10 mouse cellular contexts compared by ENCODE assay signal in genomic region chr7:37342613-37343012, GRCm38 (mm10).
DNase-seq lines count a peak whose midpoint lies in the region; ATAC-seq and TF ChIP-seq lines count a peak whose summit lies in the region.
"Had no signal": no experiment of that assay in that cellular context is flagged by ENCODE, and none has a peak within 500 bp of the region (broad histone marks: within the 10 kb centered on the region; RNA-seq: fewer than 3 reads in every experiment).

No protein-coding gene starts in this region.

- no peaks in the 10 kb centered on the region for H3K36me3 ChIP-seq in heart, postnatal 0 days (replicated peaks; ENCODE audit: control insufficient read depth, insufficient read depth, low read length)
- no peaks in the 10 kb centered on the region for H3K36me3 ChIP-seq in heart, adult 2 months (ENCODE audit: control insufficient read depth, insufficient read depth, low read length)
- H3K36me3 ChIP-seq in forebrain, embryonic 15.5 days, result no peaks in the 10 kb centered on the region
- H3K36me3 ChIP-seq in midbrain, embryonic 11.5 days (ENCODE audit: control insufficient read depth, insufficient read depth, low read length), result no peaks in the 10 kb centered on the region

- 0 out of 2 replicates have a peak overlapping the region, but pooled peaks have one; percentile 15 for H3K9ac ChIP-seq in heart, postnatal 0 days (replicated peaks; ENCODE audit: low read depth, low read length)
- no peak overlapping the region for H3K9ac ChIP-seq in heart, adult 2 months (ENCODE audit: low read depth, low read length)
- H3K9ac ChIP-seq in forebrain, embryonic 15.5 days (replicated peaks), result peak overlapping the region; percentile 51; the same call in 1 of the 2 replicates
- H3K9ac ChIP-seq in midbrain, embryonic 11.5 days (ENCODE audit: low read length), result 0 out of 2 replicates have a peak overlapping the region, but pooled peaks have one; percentile 0

- no peak for TF ChIP-seq CTCF in heart, postnatal 0 days (IDR thresholded peaks at IDR 0.05; ENCODE audit: low read depth)
- no peak for TF ChIP-seq CTCF in heart, adult 2 months (IDR thresholded peaks at IDR 0.05)

- H3K27me3 ChIP-seq in heart, postnatal 0 days (ENCODE audit: control insufficient read depth, insufficient read depth, low read length), result peaks cover 45% of the 10 kb centered on the region
- peaks cover 5% of the 10 kb centered on the region for H3K27me3 ChIP-seq in heart, adult 2 months (ENCODE audit: control insufficient read depth, insufficient read depth, low read length)
- no peaks in the 10 kb centered on the region for H3K27me3 ChIP-seq in forebrain, embryonic 15.5 days
- peaks cover 2% of the 10 kb centered on the region for H3K27me3 ChIP-seq in midbrain, embryonic 11.5 days (ENCODE audit: control insufficient read depth, insufficient read depth, low read length)

- TF ChIP-seq POLR2A in heart, adult 2 months (IDR thresholded peaks at IDR 0.05; ENCODE audit: insufficient read depth, low read depth, low read length), result no peak

- H3K4me3 ChIP-seq in heart, postnatal 0 days (ENCODE audit: low read depth, low read length), result peak overlapping the region; percentile 33; the same call in 1 of the 2 replicates
- H3K4me3 ChIP-seq in heart, adult 2 months, result no peak overlapping the region
- peak overlapping the region; percentile 39 for H3K4me3 ChIP-seq in forebrain, embryonic 15.5 days
- H3K4me3 ChIP-seq in midbrain, embryonic 11.5 days (ENCODE audit: low read depth, low read length), result no peak overlapping the region; the same call in 1 of the 2 replicates

- 0 out of 2 replicates have a peak, but pooled peaks cover 4% of the 10 kb centered on the region for H3K4me1 ChIP-seq in heart, postnatal 0 days (ENCODE audit: control insufficient read depth, insufficient read depth)
- H3K4me1 ChIP-seq in heart, adult 2 months (ENCODE audit: control insufficient read depth, insufficient read depth, low read length), result no peaks in the 10 kb centered on the region
- H3K4me1 ChIP-seq in forebrain, embryonic 15.5 days, result peaks cover 40% of the 10 kb centered on the region
- peaks cover 27% of the 10 kb centered on the region for H3K4me1 ChIP-seq in midbrain, embryonic 11.5 days (ENCODE audit: control insufficient read depth, insufficient read depth, low read length)

- no peak for ATAC-seq in heart, postnatal 0 days (ENCODE audit: insufficient read depth, low read depth)
- ATAC-seq in forebrain, embryonic 15.5 days (replicated peaks), result no peak
- ATAC-seq in midbrain, embryonic 11.5 days (ENCODE audit: low FRiP score), result 0 out of 2 replicates have a peak, but pooled peaks have one; percentile 41

- H3K27ac ChIP-seq in heart, postnatal 0 days (ENCODE audit: low read depth), result no peak overlapping the region
- H3K27ac ChIP-seq in heart, adult 2 months, result no peak overlapping the region
- H3K27ac ChIP-seq in forebrain, embryonic 15.5 days (replicated peaks), result no peak overlapping the region
- no peak overlapping the region for H3K27ac ChIP-seq in midbrain, embryonic 11.5 days (ENCODE audit: low read depth, low read length)

- TF ChIP-seq EP300 in heart, postnatal 0 days (IDR thresholded peaks at IDR 0.05; ENCODE audit: low read depth), result no peak
- TF ChIP-seq EP300 in heart, adult 2 months (IDR thresholded peaks at IDR 0.05; ENCODE audit: insufficient read depth, low read depth, low read length), result no peak

- 16% methylated on average over 11 of the region's 11 CpGs for WGBS in heart, postnatal 0 days
- 19% methylated on average over 11 of the region's 11 CpGs for WGBS in heart, adult 2 months
- WGBS in forebrain, embryonic 15.5 days, result 14% methylated on average over 11 of the region's 11 CpGs
- WGBS in midbrain, embryonic 11.5 days, result 23% methylated on average over 11 of the region's 11 CpGs

- DNase-seq in heart, postnatal 0 days (ENCODE audit: low spot score), result no peak
- DNase-seq in heart, adult 2 months, result no peak
- DNase-seq in cerebellum, adult 9-11 months, result peak; percentile 68
- DNase-seq in midbrain, embryonic 11.5 days (ENCODE audit: low spot score, missing footprints), result peak; percentile 93
- no peak for DNase-seq in adrenal gland, postnatal 14 days
- DNase-seq in urinary bladder, postnatal 36 days (ENCODE audit: low spot score in 2 of 2), result no peak
- DNase-seq in layer of hippocampus, adult 8-10 months (ENCODE audit: low spot score in 2 of 2), result no peak
- DNase-seq: kidney, adult 9 months; thymus, postnatal 4 days had no signal

- no peaks in the 10 kb centered on the region for H3K79me2 ChIP-seq in heart, adult 2 months (replicated peaks; ENCODE audit: control insufficient read depth, insufficient read depth, low read length)

- peak overlapping the region; percentile 57 for H3K4me2 ChIP-seq in heart, postnatal 0 days (ENCODE audit: low read depth, low read length)
- peak overlapping the region; percentile 78 for H3K4me2 ChIP-seq in forebrain, embryonic 15.5 days (replicated peaks)
- peak overlapping the region; percentile 43 for H3K4me2 ChIP-seq in midbrain, embryonic 11.5 days

- no peaks in the 10 kb centered on the region for H3K9me3 ChIP-seq in heart, postnatal 0 days (replicated peaks; ENCODE audit: control insufficient read depth, low read length)
- no peaks in the 10 kb centered on the region for H3K9me3 ChIP-seq in forebrain, embryonic 15.5 days
- no peaks in the 10 kb centered on the region for H3K9me3 ChIP-seq in midbrain, embryonic 11.5 days (ENCODE audit: control insufficient read depth, low read length)

- intact Hi-C loops in heart, adult 2 months (cut with DNase I), result loop anchor here (10.0 kb wide), 2 partner anchors 208 to 368 kb away; no protein-coding TSS in a partner anchor

Comparison
In these comparisons a context has a peak if more than half of its experiments do, and no peak if none do; other contexts are left out.
1. H3K4me3 ChIP-seq: peak in heart, postnatal 0 days (single experiment) and forebrain, embryonic 15.5 days (single experiment); none in heart, adult 2 months (single experiment) and midbrain, embryonic 11.5 days (single experiment).
2. DNase-seq: peak in cerebellum, adult 9-11 months (single experiment) and midbrain, embryonic 11.5 days (single experiment); none in heart, postnatal 0 days (single experiment), heart, adult 2 months (0 of 2), adrenal gland, postnatal 14 days (single experiment), urinary bladder, postnatal 36 days (0 of 2) and layer of hippocampus, adult 8-10 months (0 of 2).
3. Peak in every context shown above with its lines, with median percentiles within 50 percentile points of each other: H3K4me2 ChIP-seq.